8 mouse cellular contexts compared by ENCODE assay signal in genomic region chr11:78059833-78060757, GRCm38 (mm10). TPM values are rescaled to one million over a fixed set of nuclear protein-coding genes. Genes with fewer than 3 reads are reported as not detected.
DNase-seq lines count a peak whose midpoint lies in the region; ATAC-seq lines count a peak whose summit lies in the region.
"Had no signal": no experiment of that assay in that cellular context is flagged by ENCODE, and none has a peak within 500 bp of the region (broad histone marks: within the 10 kb centered on the region; RNA-seq: fewer than 3 reads in every experiment).

No protein-coding gene starts in this region.

- peak; percentile 88 for ATAC-seq in hindbrain, embryonic 16.5 days
- ATAC-seq in megakaryocyte progenitor cell, adult 5-6 weeks (replicated peaks; ENCODE audit: poor library complexity), result peak; percentile 100

- H3K9ac ChIP-seq in hindbrain, embryonic 16.5 days (ENCODE audit: low read depth, low read length), result no peak overlapping the region
- H3K9ac ChIP-seq: midbrain, embryonic 12.5 days had no signal

- H3K27me3 ChIP-seq in hindbrain, embryonic 16.5 days (replicated peaks; ENCODE audit: control insufficient read depth, insufficient read depth, low read length), result no peaks in the 10 kb centered on the region
- H3K27me3 ChIP-seq: midbrain, embryonic 12.5 days had no signal

- no peak overlapping the region for H3K4me2 ChIP-seq in hindbrain, embryonic 16.5 days (ENCODE audit: low read length)
- H3K4me2 ChIP-seq: midbrain, embryonic 12.5 days had no signal

- H3K36me3 ChIP-seq in hindbrain, embryonic 16.5 days (ENCODE audit: control insufficient read depth, insufficient read depth, low read length), result peaks cover 27% of the 10 kb centered on the region

- H3K4me1 ChIP-seq in hindbrain, embryonic 16.5 days (ENCODE audit: control insufficient read depth, insufficient read depth, low read depth, low read length), result no peaks in the 10 kb centered on the region

- H3K4me3 ChIP-seq in hindbrain, embryonic 16.5 days (ENCODE audit: low read length), result no peak overlapping the region
- H3K4me3 ChIP-seq: midbrain, embryonic 12.5 days had no signal

- WGBS in hindbrain, embryonic 16.5 days, result 58% methylated on average over 9 of the region's 9 CpGs

- intact Hi-C loops in left cerebral cortex, postnatal 10 days (cut with DNase I), result loop anchor here (5.0 kb wide), 2 partner anchors 92 to 117 kb away; partner anchors contain the start of genes Nek8 and Tlcd1

- H3K9me3 ChIP-seq in hindbrain, embryonic 16.5 days (ENCODE audit: control insufficient read depth, low read length), result no peaks in the 10 kb centered on the region
- H3K9me3 ChIP-seq: midbrain, embryonic 12.5 days had no signal

- H3K27ac ChIP-seq in hindbrain, embryonic 16.5 days (ENCODE audit: low read depth, low read length), result no peak overlapping the region
- H3K27ac ChIP-seq: midbrain, embryonic 12.5 days had no signal

- DNase-seq in T-cell, adult 2 months (ENCODE audit: low spot score), result peak; percentile 34
- peak; percentile 58 to 79 for DNase-seq in cerebellum, postnatal 25 days
- peak; percentile 50 to 77 for DNase-seq in gastrocnemius, adult 8-10 months (ENCODE audit: low spot score in 2 of 2)
- DNase-seq in left cerebral cortex, postnatal 10 days (ENCODE audit: extremely low spot score in 1 of 2, low spot score in 2 of 2), result peak; percentile 46 to 88
- peak; percentile 36 for DNase-seq in right cerebral cortex, postnatal 25 days

RNA-seq across cellular contexts. Expression of gene Eral1, which starts 20.1 kb away (rescaled TPM):
- total RNA-seq in gastrocnemius, adult 8-10 months (2022), result 10 to 100 TPM; 20.5 to 22.9 (median 22.6) TPM
- 34.6 and 35.2 TPM in 2 replicates for polyA plus RNA-seq in hindbrain, embryonic 16.5 days (2015; fragmentation: Nextera tagmentation; extraction: Ambion mirVana)
- total RNA-seq in left cerebral cortex, postnatal 10 days (2021), result 10 to 100 TPM; 16.7 to 18.5 TPM
- 22.3 and 23.8 TPM in 2 replicates for total RNA-seq in megakaryocyte progenitor cell, adult 5-6 weeks (2015)
- total RNA-seq in megakaryocyte progenitor cell, adult 5-6 weeks (2017), result 25.0 and 26.2 TPM in 2 replicates

RNA-seq across cellular contexts. Expression of gene Flot2, which starts 22.4 kb away (rescaled TPM):
- 10 to 100 TPM; 43.7 to 49.7 (median 48.6) TPM for total RNA-seq in gastrocnemius, adult 8-10 months (2022)
- 124 and 126 TPM in 2 replicates for polyA plus RNA-seq in hindbrain, embryonic 16.5 days (2015; fragmentation: Nextera tagmentation; extraction: Ambion mirVana)
- total RNA-seq in left cerebral cortex, postnatal 10 days (2021), result 100 to 1,000 TPM; 148 TPM
- total RNA-seq in megakaryocyte progenitor cell, adult 5-6 weeks (2015), result 48.8 and 50.2 TPM in 2 replicates
- 71.5 and 75.5 TPM in 2 replicates for total RNA-seq in megakaryocyte progenitor cell, adult 5-6 weeks (2017)

RNA-seq across cellular contexts. Expression of gene Dhrs13, which starts 28.0 kb away (rescaled TPM):
- total RNA-seq in gastrocnemius, adult 8-10 months (2022), result under 1 TPM; 0.63 to 0.99 (median 0.79) TPM
- 49.2 and 54.5 TPM in 2 replicates for polyA plus RNA-seq in hindbrain, embryonic 16.5 days (2015; fragmentation: Nextera tagmentation; extraction: Ambion mirVana)
- total RNA-seq in left cerebral cortex, postnatal 10 days (2021), result 10 to 100 TPM; 22.6 to 24.6 TPM
- total RNA-seq in megakaryocyte progenitor cell, adult 5-6 weeks (2015), result 6.7 and 7.2 TPM in 2 replicates
- 5.6 and 9.7 TPM in 2 replicates for total RNA-seq in megakaryocyte progenitor cell, adult 5-6 weeks (2017)

RNA-seq across cellular contexts. Expression of gene Fam222b, which starts 34.4 kb away (rescaled TPM):
- total RNA-seq in gastrocnemius, adult 8-10 months (2022), result 1 to 10 TPM; 5.6 to 7.8 (median 7.3) TPM
- 21.8 and 33.4 TPM in 2 replicates for polyA plus RNA-seq in hindbrain, embryonic 16.5 days (2015; fragmentation: Nextera tagmentation; extraction: Ambion mirVana)
- total RNA-seq in left cerebral cortex, postnatal 10 days (2021), result 10 to 100 TPM; 26.1 to 26.6 TPM
- total RNA-seq in megakaryocyte progenitor cell, adult 5-6 weeks (2015), result 20.3 and 20.6 TPM in 2 replicates
- 5.7 and 6.0 TPM in 2 replicates for total RNA-seq in megakaryocyte progenitor cell, adult 5-6 weeks (2017)
